Comparison of ENCODE assay signal across 22 mouse cellular contexts in the genomic region with DNA sequence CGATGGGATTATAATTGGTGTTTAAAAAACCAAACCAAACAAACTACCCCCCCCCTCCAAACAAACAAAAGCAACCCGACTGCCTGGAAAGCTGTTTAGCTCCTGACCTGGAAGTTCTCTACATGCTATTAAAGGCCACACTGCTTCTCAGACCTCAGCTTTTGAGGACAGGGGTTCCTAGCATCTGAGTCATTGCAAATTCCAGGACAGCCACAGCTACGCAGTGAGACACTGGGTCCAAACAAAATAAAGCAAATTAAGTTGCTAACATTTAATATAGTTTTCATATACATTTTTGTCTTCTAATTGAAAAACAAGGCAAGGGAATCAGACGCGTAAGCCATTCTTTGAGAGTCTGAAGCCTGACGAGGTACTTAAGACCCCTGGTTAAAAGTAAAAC. TPM values are rescaled to one million over a fixed set of nuclear protein-coding genes. Genes with fewer than 3 reads are reported as not detected.
DNase-seq lines count a peak whose midpoint lies in the region; ATAC-seq and TF ChIP-seq lines count a peak whose summit lies in the region.
"Had no signal": no experiment of that assay in that cellular context is flagged by ENCODE, and none has a peak within 500 bp of the region (broad histone marks: within the 10 kb centered on the region; RNA-seq: fewer than 3 reads in every experiment).

No protein-coding gene starts in this region.

- DNase-seq in liver, embryonic 11.5 days (ENCODE audit: low spot score): no peak
- peak; percentile 71 for DNase-seq in Muller cell, postnatal 12 days (ENCODE audit: inconsistent ontology term)
- no peak for DNase-seq in liver, postnatal 0 days
- DNase-seq in cerebellum, adult 9-11 months: no peak
- no peak for DNase-seq in lung, adult 2 months
- DNase-seq: adrenal gland, postnatal 10 days; B cell, adult 2 months; cerebellum, adult 11-12 months; cerebellum, adult 9-10 months; cerebellum, postnatal 36 days; forebrain, postnatal 0 days; gastrocnemius, postnatal 14 days; heart, postnatal 10 days had no signal

- H3K9me3 ChIP-seq in liver, embryonic 12.5 days (replicated peaks): no peaks in the 10 kb centered on the region
- H3K9me3 ChIP-seq in liver, embryonic 11.5 days (ENCODE audit: control insufficient read depth, low read length): no peaks in the 10 kb centered on the region
- H3K9me3 ChIP-seq in liver, postnatal 0 days (ENCODE audit: low read length): no peaks in the 10 kb centered on the region
- H3K9me3 ChIP-seq: embryonic facial prominence, embryonic 13.5 days; forebrain, embryonic 13.5 days; G1E; hindbrain, embryonic 13.5 days had no signal

- TF ChIP-seq CTCF in embryonic fibroblast, embryonic 13.5 days (IDR thresholded peaks at IDR 0.05; ENCODE audit: borderline replicate concordance, insufficient read depth, low read length): no peak
- TF ChIP-seq CTCF in liver, postnatal 0 days (IDR thresholded peaks at IDR 0.05; ENCODE audit: low read depth): no peak
- no peak for TF ChIP-seq CTCF in lung, adult 2 months (IDR thresholded peaks at IDR 0.05; ENCODE audit: insufficient read depth, low read length)

- no peak for TF ChIP-seq POLR2A in embryonic fibroblast, embryonic 13.5 days (IDR thresholded peaks at IDR 0.05; ENCODE audit: low read depth, low read length)
- TF ChIP-seq POLR2A in lung, adult 2 months (IDR thresholded peaks at IDR 0.05; ENCODE audit: borderline replicate concordance, extremely low read depth, low read depth, low read length): no peak

- peaks cover 97% of the 10 kb centered on the region for H3K4me1 ChIP-seq in liver, embryonic 12.5 days
- H3K4me1 ChIP-seq in liver, embryonic 11.5 days (replicated peaks; ENCODE audit: control insufficient read depth, insufficient read depth, low read length): peaks cover 50% of the 10 kb centered on the region
- peaks cover 25% of the 10 kb centered on the region for H3K4me1 ChIP-seq in embryonic fibroblast, embryonic 13.5 days (ENCODE audit: control insufficient read depth, insufficient read depth, low read length)
- H3K4me1 ChIP-seq in liver, postnatal 0 days (ENCODE audit: insufficient read depth): peaks cover 56% of the 10 kb centered on the region
- peaks cover 4% of the 10 kb centered on the region for H3K4me1 ChIP-seq in lung, adult 2 months (ENCODE audit: control insufficient read depth, insufficient read depth, low read length)
- H3K4me1 ChIP-seq: hindbrain, embryonic 13.5 days had no signal

- H3K4me2 ChIP-seq in liver, embryonic 12.5 days: peak overlapping the region; percentile 56; the same call in 1 of the 2 replicates
- H3K4me2 ChIP-seq in liver, embryonic 11.5 days: no peak overlapping the region
- no peak overlapping the region for H3K4me2 ChIP-seq in liver, postnatal 0 days (ENCODE audit: low read depth, low read length)
- H3K4me2 ChIP-seq: embryonic facial prominence, embryonic 13.5 days; forebrain, embryonic 13.5 days; hindbrain, embryonic 13.5 days had no signal

- H3K9ac ChIP-seq in liver, embryonic 12.5 days: peak overlapping the region; percentile 61
- no peak overlapping the region for H3K9ac ChIP-seq in liver, embryonic 11.5 days (ENCODE audit: low read depth, low read length)
- no peak overlapping the region for H3K9ac ChIP-seq in liver, postnatal 0 days (replicated peaks)
- H3K9ac ChIP-seq: embryonic facial prominence, embryonic 13.5 days; forebrain, embryonic 13.5 days; forebrain, postnatal 0 days; hindbrain, embryonic 13.5 days had no signal

- no peak overlapping the region for H3K4me3 ChIP-seq in liver, embryonic 12.5 days
- H3K4me3 ChIP-seq in liver, embryonic 11.5 days (ENCODE audit: low read depth, low read length): no peak overlapping the region
- no peak overlapping the region for H3K4me3 ChIP-seq in embryonic fibroblast, embryonic 13.5 days (ENCODE audit: insufficient read depth, low read length)
- H3K4me3 ChIP-seq in liver, postnatal 0 days (ENCODE audit: low read depth, low read length): no peak overlapping the region
- H3K4me3 ChIP-seq in lung, adult 2 months (replicated peaks; ENCODE audit: extremely low read depth, low read depth, low read length): no peak overlapping the region
- H3K4me3 ChIP-seq: embryonic facial prominence, embryonic 13.5 days; forebrain, embryonic 13.5 days; hindbrain, embryonic 13.5 days had no signal

- H3K27me3 ChIP-seq in liver, embryonic 12.5 days (replicated peaks): no peaks in the 10 kb centered on the region
- no peaks in the 10 kb centered on the region for H3K27me3 ChIP-seq in liver, embryonic 11.5 days (replicated peaks; ENCODE audit: control insufficient read depth, insufficient read depth, low read length)
- H3K27me3 ChIP-seq in liver, postnatal 0 days (ENCODE audit: insufficient read depth, low read length): no peaks in the 10 kb centered on the region
- H3K27me3 ChIP-seq: embryonic facial prominence, embryonic 13.5 days; forebrain, embryonic 13.5 days; hindbrain, embryonic 13.5 days had no signal

- TF ChIP-seq EP300 in liver, postnatal 0 days (IDR thresholded peaks at IDR 0.05; ENCODE audit: low read depth): no peak

- H3K27ac ChIP-seq in liver, embryonic 12.5 days: peak overlapping the region; percentile 99
- no peak overlapping the region for H3K27ac ChIP-seq in liver, embryonic 11.5 days (ENCODE audit: low read depth, low read length)
- H3K27ac ChIP-seq in embryonic fibroblast, embryonic 13.5 days (ENCODE audit: insufficient read depth, low read length): peak overlapping the region; percentile 67
- peak overlapping the region; percentile 73; the same call in 1 of the 2 replicates for H3K27ac ChIP-seq in liver, postnatal 0 days (ENCODE audit: low read depth)
- H3K27ac ChIP-seq: embryonic facial prominence, embryonic 13.5 days; hindbrain, embryonic 13.5 days; hindbrain, postnatal 0 days had no signal

- peaks cover 59% of the 10 kb centered on the region for H3K36me3 ChIP-seq in liver, embryonic 12.5 days
- no peaks in the 10 kb centered on the region for H3K36me3 ChIP-seq in liver, embryonic 11.5 days (ENCODE audit: control insufficient read depth, insufficient read depth, low read length)
- H3K36me3 ChIP-seq in liver, postnatal 0 days (replicated peaks; ENCODE audit: insufficient read depth, low read length): peaks cover 16% of the 10 kb centered on the region

- WGBS in liver, embryonic 12.5 days (ENCODE audit: insufficient replicate concordance): 79% methylated on average over 6 of the region's 6 CpGs
- 84% methylated on average over 6 of the region's 6 CpGs for WGBS in liver, embryonic 11.5 days
- WGBS in liver, postnatal 0 days (ENCODE audit: insufficient replicate concordance): 79% methylated on average over 6 of the region's 6 CpGs
- 66% methylated on average over 6 of the region's 6 CpGs for WGBS in lung, adult 2 months

- no peak for ATAC-seq in liver, embryonic 12.5 days
- no peak for ATAC-seq in liver, embryonic 11.5 days (replicated peaks; ENCODE audit: low FRiP score)
- ATAC-seq in liver, postnatal 0 days: no peak
- no peak for ATAC-seq in activated CD4-positive, CD25-positive, alpha-beta regulatory T cell, adult 4 months
- ATAC-seq: CD4-positive, CD25-positive, alpha-beta regulatory T cell, adult 4 months; hindbrain, postnatal 0 days had no signal

RNA-seq across cellular contexts. Expression of a gene that starts 38.0 kb away (rescaled TPM):
- 12.9 and 13.7 TPM in 2 replicates for polyA plus RNA-seq in liver, embryonic 12.5 days (2016; fragmentation: Nextera tagmentation; extraction: Ambion mirVana)
- polyA plus RNA-seq in liver, embryonic 11.5 days (2014; fragmentation: Nextera tagmentation; extraction: Ambion mirVana): 10.9 and 12.0 TPM in 2 replicates
- 0.83 and 2.7 TPM in 2 replicates for polyA plus RNA-seq in embryonic fibroblast, embryonic 13.5 days (2011; ENCODE audit: insufficient read length, low read depth, missing spikeins)
- polyA plus RNA-seq in liver, postnatal 0 days (2015; fragmentation: Nextera tagmentation; extraction: Ambion mirVana): 5.0 and 5.4 TPM in 2 replicates
- 14.8 and 16.4 TPM in 2 replicates for polyA plus RNA-seq in lung, adult 2 months (2012; rRNA removed)
- not detected for polyA plus RNA-seq in activated CD4-positive, CD25-positive, alpha-beta regulatory T cell, adult 4 months (2017; shearing (Covaris generic))
- polyA plus RNA-seq: CD4-positive, CD25-positive, alpha-beta regulatory T cell, adult 4 months had no signal

RNA-seq across cellular contexts. Expression of a gene that starts 40.1 kb away (rescaled TPM):
- polyA plus RNA-seq in liver, embryonic 12.5 days (2016; fragmentation: Nextera tagmentation; extraction: Ambion mirVana): 41.3 and 44.7 TPM in 2 replicates
- 25.0 and 25.2 TPM in 2 replicates for polyA plus RNA-seq in liver, embryonic 11.5 days (2014; fragmentation: Nextera tagmentation; extraction: Ambion mirVana)
- 134 and 135 TPM in 2 replicates for polyA plus RNA-seq in embryonic fibroblast, embryonic 13.5 days (2011; ENCODE audit: insufficient read length, low read depth, missing spikeins)
- 34.0 and 38.4 TPM in 2 replicates for polyA plus RNA-seq in liver, postnatal 0 days (2015; fragmentation: Nextera tagmentation; extraction: Ambion mirVana)
- 39.6 and 44.5 TPM in 2 replicates for polyA plus RNA-seq in lung, adult 2 months (2012; rRNA removed)
- polyA plus RNA-seq in activated CD4-positive, CD25-positive, alpha-beta regulatory T cell, adult 4 months (2017; shearing (Covaris generic)): 1 to 10 TPM; 4.4 to 6.9 TPM
